Mouse (Mus musculus) embryonic facial prominence, embryonic 13.5 days (tissue): ENCODE data around the gene Aff1. TPM values are rescaled to one million over a fixed set of nuclear protein-coding genes. Genes with fewer than 3 reads are reported as not detected.

Experiments
- polyA plus RNA-seq: library from polyadenylated mRNA; unstranded; fragments of >200 nt; fragmentation: Nextera tagmentation; extraction: Ambion mirVana; gene quantifications from 2 replicates; pipeline ENCODE4 v1.2.1, GENCODE M21; 2015

Aff1 gene
- polyA plus RNA-seq, 1 experiment from 2014 or later, result 5.2 TPM

Other genes starting within 250 kb of the Aff1 start
- 0.19 and 1.1 TPM in 2 replicates for gene Slc10a6, start 63.0 kb upstream of the Aff1 start, polyA plus RNA-seq
- gene 1700016H13Rik, start 36.4 kb upstream of the Aff1 start, polyA plus RNA-seq, result 0.30 and 0.41 TPM in 2 replicates
- 15.3 and 17.0 TPM in 2 replicates for gene Klhl8, start 218.9 kb downstream of the Aff1 start, polyA plus RNA-seq